In genomic region chr16:8676800-8677199, GRCm38 (mm10) we compare ENCODE assay signal across 9 mouse cellular contexts. TPM values are rescaled to one million over a fixed set of nuclear protein-coding genes. Genes with fewer than 3 reads are reported as not detected.
DNase-seq lines count a peak whose midpoint lies in the region; ATAC-seq lines count a peak whose summit lies in the region.
"Had no signal": no experiment of that assay in that cellular context is flagged by ENCODE, and none has a peak within 500 bp of the region (broad histone marks: within the 10 kb centered on the region; RNA-seq: fewer than 3 reads in every experiment).

No protein-coding gene starts in this region.

- peak; percentile 58 to 78 for DNase-seq in heart, postnatal 10 days
- no peak for DNase-seq in heart, adult 11 months
- DNase-seq in right cerebral cortex, adult 2 months (ENCODE audit: low spot score in 2 of 2): peak; percentile 28 to 66
- no peak for DNase-seq in right cerebral cortex, postnatal 25 days
- peak; percentile 40 for DNase-seq in adrenal gland, postnatal 25 days
- DNase-seq in forelimb bud, embryonic 11.5 days (ENCODE audit: low read depth, low spot score): peak; percentile 58

- peak; percentile 30 for ATAC-seq in megakaryocyte, adult 5-6 weeks (ENCODE audit: poor library complexity, severe bottlenecking)
- no peak for ATAC-seq in activated CD4-positive, CD25-positive, alpha-beta regulatory T cell, adult 4 months

- intact Hi-C loops in heart, postnatal 10 days (cut with DNase I): loop anchor here (1.0 to 2.0 kb wide), 3 partner anchors 38 to 270 kb away; no protein-coding TSS in a partner anchor

RNA-seq across cellular contexts. Expression of gene Gm5767, which starts 3.8 kb away (rescaled TPM):
- not detected for total RNA-seq in heart, postnatal 10 days (2021)
- total RNA-seq in adrenal gland, postnatal 25 days (2021): not detected in 2 replicates
- not detected in 2 replicates for total RNA-seq in megakaryocyte, adult 5-6 weeks (2015)
- total RNA-seq in megakaryocyte, adult 5-6 weeks (2017): not detected in 2 replicates
- polyA plus RNA-seq in activated CD4-positive, CD25-positive, alpha-beta regulatory T cell, adult 4 months (2017; shearing (Covaris generic)): not detected
- polyA plus RNA-seq: embryonic facial prominence, embryonic 13.5 days had no signal

RNA-seq across cellular contexts. Expression of gene Carhsp1, which starts 4.8 kb away (rescaled TPM):
- total RNA-seq in heart, postnatal 10 days (2021): 10 to 100 TPM; 37.9 to 40.1 TPM
- 91.2 and 94.1 TPM in 2 replicates for total RNA-seq in adrenal gland, postnatal 25 days (2021)
- 18.1 and 21.9 TPM in 2 replicates for total RNA-seq in megakaryocyte, adult 5-6 weeks (2015)
- total RNA-seq in megakaryocyte, adult 5-6 weeks (2017): 27.1 and 29.6 TPM in 2 replicates
- 10 to 100 TPM; 25.6 to 32.1 TPM for polyA plus RNA-seq in activated CD4-positive, CD25-positive, alpha-beta regulatory T cell, adult 4 months (2017; shearing (Covaris generic))

RNA-seq across cellular contexts. Expression of gene Tmem186, which starts 39.3 kb away (rescaled TPM):
- total RNA-seq in heart, postnatal 10 days (2021): 10 to 100 TPM; 14.2 to 15.2 TPM
- total RNA-seq in adrenal gland, postnatal 25 days (2021): 22.7 and 23.9 TPM in 2 replicates
- total RNA-seq in megakaryocyte, adult 5-6 weeks (2015): 4.2 and 4.7 TPM in 2 replicates
- 6.6 and 8.0 TPM in 2 replicates for total RNA-seq in megakaryocyte, adult 5-6 weeks (2017)
- 10 to 100 TPM; 12.0 to 12.2 TPM for polyA plus RNA-seq in activated CD4-positive, CD25-positive, alpha-beta regulatory T cell, adult 4 months (2017; shearing (Covaris generic))

RNA-seq across cellular contexts. Expression of gene Pmm2, which starts 39.3 kb away (rescaled TPM):
- total RNA-seq in heart, postnatal 10 days (2021): 10 to 100 TPM; 36.7 to 38.8 TPM
- 64.6 and 66.8 TPM in 2 replicates for total RNA-seq in adrenal gland, postnatal 25 days (2021)
- 44.8 and 52.5 TPM in 2 replicates for total RNA-seq in megakaryocyte, adult 5-6 weeks (2015)
- 55.3 and 62.6 TPM in 2 replicates for total RNA-seq in megakaryocyte, adult 5-6 weeks (2017)
- 100 to 1,000 TPM in 1 of 2 experiments, 10 to 100 TPM in 1; 95.0 to 108 TPM for polyA plus RNA-seq in activated CD4-positive, CD25-positive, alpha-beta regulatory T cell, adult 4 months (2017; shearing (Covaris generic))

Comparison
In these comparisons a context has a peak if more than half of its experiments do, and no peak if none do; other contexts are left out.
1. DNase-seq: peak in heart, postnatal 10 days (2 of 2), right cerebral cortex, adult 2 months (2 of 2), adrenal gland, postnatal 25 days (single experiment) and forelimb bud, embryonic 11.5 days (single experiment); none in heart, adult 11 months (single experiment) and right cerebral cortex, postnatal 25 days (single experiment).